Mouse (Mus musculus) cortical plate, adult 2 months (tissue): Measurements from ENCODE around the gene Zfp27.

Experiments used
- CTCF ChIP-seq: fragments of 200-500 bp; IDR thresholded peaks from 2 replicates; pipeline ENCODE4 v1.5.1; 2011; ENCODE audit warnings: mild to moderate bottlenecking, control low read depth, low read length; ENCODE audit not compliant: insufficient read depth; ENCODE audit errors: extremely low read depth
- POLR2A ChIP-seq: fragments of 200-500 bp; IDR thresholded peaks from 2 replicates; pipeline ENCODE4 v1.6.1; 2011; ENCODE audit warnings: mild to moderate bottlenecking, low read length, control low read depth; ENCODE audit not compliant: insufficient read depth; ENCODE audit errors: extremely low read depth

- TF ChIP-seq CTCF (no peak), POLR2A (no peak)
These were observed 53.5 kb downstream of the Zfp27 start for GRCm38 (mm10) chr7:29852831-29853218.
